7 mouse cellular contexts compared by ENCODE assay signal in genomic region chr8:119345029-119345682, GRCm38 (mm10). TPM values are rescaled to one million over a fixed set of nuclear protein-coding genes. Genes with fewer than 3 reads are reported as not detected.
DNase-seq lines count a peak whose midpoint lies in the region; ATAC-seq and TF ChIP-seq lines count a peak whose summit lies in the region.

No protein-coding gene starts in this region.

- 48% methylated on average over 22 of the region's 22 CpGs for WGBS in lung, postnatal 0 days
- 41% methylated on average over 22 of the region's 22 CpGs for WGBS in heart, embryonic 16.5 days
- 26% methylated on average over 22 of the region's 22 CpGs for WGBS in liver, embryonic 13.5 days (ENCODE audit: insufficient replicate concordance)

- no peak for TF ChIP-seq EP300 in lung, postnatal 0 days (IDR thresholded peaks at IDR 0.05)

- H3K9me3 ChIP-seq in lung, postnatal 0 days (ENCODE audit: low read length) = no peaks in the 10 kb centered on the region
- H3K9me3 ChIP-seq in heart, embryonic 16.5 days (replicated peaks; ENCODE audit: control insufficient read depth, low read length) = peaks cover 2% of the 10 kb centered on the region; the same call in 1 of the 2 replicates
- peaks cover 5% of the 10 kb centered on the region; the same call in 1 of the 2 replicates for H3K9me3 ChIP-seq in liver, embryonic 13.5 days (replicated peaks)

- peak overlapping the region; percentile 100 for H3K4me3 ChIP-seq in lung, postnatal 0 days (ENCODE audit: low read depth, low read length)
- H3K4me3 ChIP-seq in brown adipose tissue, adult 24 weeks (ENCODE audit: insufficient read depth, low read depth, low read length) = peak overlapping the region; percentile 91
- peak overlapping the region; percentile 80 for H3K4me3 ChIP-seq in heart, embryonic 16.5 days (ENCODE audit: low read length)
- peak overlapping the region; percentile 93 for H3K4me3 ChIP-seq in liver, embryonic 13.5 days (replicated peaks)

- intact Hi-C loops in gastrocnemius, postnatal 14 days (cut with DNase I; ENCODE audit: low total_unique reads) = no loop called here

- H3K4me2 ChIP-seq in lung, postnatal 0 days (replicated peaks; ENCODE audit: low read depth, low read length) = peak overlapping the region; percentile 92
- H3K4me2 ChIP-seq in heart, embryonic 16.5 days (ENCODE audit: low read depth, low read length) = peak overlapping the region; percentile 89
- peak overlapping the region; percentile 86 for H3K4me2 ChIP-seq in liver, embryonic 13.5 days

- H3K27me3 ChIP-seq in lung, postnatal 0 days (replicated peaks; ENCODE audit: insufficient read depth, low read length) = no peaks in the 10 kb centered on the region
- no peaks in the 10 kb centered on the region; the same call in 1 of the 2 replicates for H3K27me3 ChIP-seq in heart, embryonic 16.5 days (ENCODE audit: control insufficient read depth, insufficient read depth, low read length)
- no peaks in the 10 kb centered on the region for H3K27me3 ChIP-seq in liver, embryonic 13.5 days

- peak; percentile 49 for DNase-seq in lung, postnatal 0 days (ENCODE audit: low spot score)
- no peak for DNase-seq in lung, postnatal 25 days (ENCODE audit: low spot score)
- DNase-seq in liver, embryonic 13.5 days = no peak
- peak; percentile 31 for DNase-seq in thymus, postnatal 14 days
- DNase-seq in gastrocnemius, postnatal 14 days = no peak

- no peak for TF ChIP-seq CTCF in lung, postnatal 0 days (IDR thresholded peaks at IDR 0.05)

- H3K9ac ChIP-seq in lung, postnatal 0 days (replicated peaks; ENCODE audit: low read depth) = peak overlapping the region; percentile 96
- H3K9ac ChIP-seq in heart, embryonic 16.5 days (ENCODE audit: low read length) = peak overlapping the region; percentile 91
- H3K9ac ChIP-seq in liver, embryonic 13.5 days = peak overlapping the region; percentile 93

- H3K36me3 ChIP-seq in lung, postnatal 0 days (ENCODE audit: insufficient read depth, low read length) = peaks cover 22% of the 10 kb centered on the region; the same call in 1 of the 2 replicates
- H3K36me3 ChIP-seq in heart, embryonic 16.5 days (ENCODE audit: control insufficient read depth, insufficient read depth) = peaks cover 35% of the 10 kb centered on the region
- peaks cover 36% of the 10 kb centered on the region for H3K36me3 ChIP-seq in liver, embryonic 13.5 days

- no peak for ATAC-seq in lung, postnatal 0 days
- no peak for ATAC-seq in heart, embryonic 16.5 days (replicated peaks; ENCODE audit: extremely low read depth, insufficient read depth, low FRiP score)
- ATAC-seq in liver, embryonic 13.5 days (ENCODE audit: low read depth) = 0 out of 2 replicates have a peak, but pooled peaks have one; percentile 16

- peaks cover 5% of the 10 kb centered on the region; the same call in 1 of the 2 replicates for H3K4me1 ChIP-seq in lung, postnatal 0 days (ENCODE audit: insufficient read depth, low read depth, low read length)
- peaks cover 9% of the 10 kb centered on the region; the same call in 1 of the 2 replicates for H3K4me1 ChIP-seq in brown adipose tissue, adult 24 weeks (ENCODE audit: control insufficient read depth, insufficient read depth, insufficient read length, low read length)
- peaks cover 10% of the 10 kb centered on the region for H3K4me1 ChIP-seq in heart, embryonic 16.5 days (ENCODE audit: control insufficient read depth, insufficient read depth, low read length)
- peaks cover 18% of the 10 kb centered on the region for H3K4me1 ChIP-seq in liver, embryonic 13.5 days (replicated peaks)

- H3K27ac ChIP-seq in lung, postnatal 0 days (ENCODE audit: low read length) = no peak overlapping the region
- no peak overlapping the region for H3K27ac ChIP-seq in brown adipose tissue, adult 24 weeks (replicated peaks; ENCODE audit: low read depth, low read length)
- peak overlapping the region; percentile 33; the same call in 1 of the 2 replicates for H3K27ac ChIP-seq in heart, embryonic 16.5 days (ENCODE audit: low read length)
- H3K27ac ChIP-seq in liver, embryonic 13.5 days = peak overlapping the region; percentile 56

RNA-seq across cellular contexts. Expression of gene Hsbp1, which starts 0.9 kb away (rescaled TPM):
- polyA plus RNA-seq in lung, postnatal 0 days (2015; fragmentation: Nextera tagmentation; extraction: Ambion mirVana) = 313 and 315 TPM in 2 replicates
- 275 and 306 TPM in 2 replicates for polyA plus RNA-seq in brown adipose tissue, adult 24 weeks (2012; ENCODE audit: insufficient read depth, insufficient read length, missing spikeins)
- polyA plus RNA-seq in heart, embryonic 16.5 days (2015; fragmentation: Nextera tagmentation; extraction: Ambion mirVana) = 296 and 302 TPM in 2 replicates
- polyA plus RNA-seq in liver, embryonic 13.5 days (2015; fragmentation: Nextera tagmentation; extraction: Ambion mirVana) = 86.8 and 94.9 TPM in 2 replicates
- total RNA-seq in gastrocnemius, postnatal 14 days (2021) = 100 to 1,000 TPM; 158 to 164 TPM

RNA-seq across cellular contexts. Expression of gene Mlycd, which starts 49.5 kb away (rescaled TPM):
- 18.3 and 19.1 TPM in 2 replicates for polyA plus RNA-seq in lung, postnatal 0 days (2015; fragmentation: Nextera tagmentation; extraction: Ambion mirVana)
- polyA plus RNA-seq in brown adipose tissue, adult 24 weeks (2012; ENCODE audit: insufficient read depth, insufficient read length, missing spikeins) = 72.3 and 74.2 TPM in 2 replicates
- polyA plus RNA-seq in heart, embryonic 16.5 days (2015; fragmentation: Nextera tagmentation; extraction: Ambion mirVana) = 21.4 and 25.5 TPM in 2 replicates
- 7.3 and 7.7 TPM in 2 replicates for polyA plus RNA-seq in liver, embryonic 13.5 days (2015; fragmentation: Nextera tagmentation; extraction: Ambion mirVana)
- 10 to 100 TPM; 67.6 to 94.0 TPM for total RNA-seq in gastrocnemius, postnatal 14 days (2021)

Comparison
In these comparisons a context has a peak if more than half of its experiments do, and no peak if none do; other contexts are left out.
1. DNase-seq: peak in lung, postnatal 0 days (single experiment) and thymus, postnatal 14 days (single experiment); none in lung, postnatal 25 days (single experiment), liver, embryonic 13.5 days (single experiment) and gastrocnemius, postnatal 14 days (single experiment).
2. H3K27ac ChIP-seq: peak in heart, embryonic 16.5 days (single experiment) and liver, embryonic 13.5 days (single experiment); none in lung, postnatal 0 days (single experiment) and brown adipose tissue, adult 24 weeks (single experiment).
3. Peak in every context shown above with its lines, with median percentiles within 50 percentile points of each other: H3K4me2 ChIP-seq, H3K4me3 ChIP-seq and H3K9ac ChIP-seq.